ENCODE assay signal across 15 mouse cellular contexts in the genomic region with DNA sequence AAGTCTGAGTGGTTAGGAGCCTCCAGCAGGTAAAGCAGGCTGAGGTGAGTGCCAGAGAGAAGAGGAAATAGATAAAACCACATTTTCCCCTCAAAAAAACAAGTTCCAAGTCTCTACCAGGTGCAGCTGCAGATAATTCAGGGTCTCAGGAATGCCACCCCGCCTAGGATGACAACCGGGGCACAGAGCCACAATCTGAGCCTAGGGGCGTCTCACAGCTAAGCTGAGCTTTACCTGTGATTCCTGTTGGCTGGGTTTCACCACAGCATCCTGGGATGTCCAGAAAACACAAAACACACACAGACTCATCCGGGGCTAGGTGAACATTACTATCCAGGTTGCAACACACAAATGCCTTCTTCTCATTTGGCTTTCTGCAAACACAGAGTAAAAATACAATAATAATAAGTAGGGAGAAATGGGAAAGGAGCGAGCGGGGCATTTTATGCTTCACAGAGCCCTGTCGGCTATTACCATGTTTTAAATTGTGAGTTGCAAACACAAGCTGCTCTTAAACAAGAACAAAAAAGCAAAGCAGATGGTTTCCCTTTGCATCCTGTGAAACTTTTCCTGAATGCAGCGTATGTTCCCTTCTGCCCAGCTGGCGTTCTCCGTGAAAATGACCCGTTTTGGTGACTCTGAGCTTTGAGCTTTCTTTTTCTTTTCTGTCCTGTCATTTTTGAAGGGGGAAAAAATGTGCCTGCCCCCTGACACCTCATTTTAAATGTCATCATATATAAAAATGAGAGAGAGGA.
DNase-seq lines count a peak whose midpoint lies in the region; ATAC-seq and TF ChIP-seq lines count a peak whose summit lies in the region.
"Had no signal": no experiment of that assay in that cellular context is flagged by ENCODE, and none has a peak within 500 bp of the region (broad histone marks: within the 10 kb centered on the region; RNA-seq: fewer than 3 reads in every experiment).

No protein-coding gene starts in this region.

- H3K4me2 ChIP-seq in hindbrain, embryonic 12.5 days (replicated peaks) = no peak overlapping the region
- no peak overlapping the region for H3K4me2 ChIP-seq in forebrain, postnatal 0 days (ENCODE audit: low read depth)
- H3K4me2 ChIP-seq in kidney, embryonic 15.5 days = no peak overlapping the region
- H3K4me2 ChIP-seq: embryonic facial prominence, embryonic 12.5 days; limb, embryonic 15.5 days; lung, embryonic 15.5 days had no signal

- no peak overlapping the region for H3K4me3 ChIP-seq in hindbrain, embryonic 12.5 days
- no peak overlapping the region for H3K4me3 ChIP-seq in hindbrain, embryonic 10.5 days
- H3K4me3 ChIP-seq in forebrain, postnatal 0 days (ENCODE audit: low read depth, low read length) = no peak overlapping the region
- no peak overlapping the region for H3K4me3 ChIP-seq in kidney, embryonic 15.5 days (replicated peaks)
- H3K4me3 ChIP-seq: embryonic facial prominence, embryonic 12.5 days; limb, embryonic 15.5 days; lung, embryonic 15.5 days had no signal

- H3K9ac ChIP-seq in hindbrain, embryonic 12.5 days = no peak overlapping the region
- H3K9ac ChIP-seq in forebrain, postnatal 0 days = no peak overlapping the region
- no peak overlapping the region for H3K9ac ChIP-seq in kidney, embryonic 15.5 days
- H3K9ac ChIP-seq: embryonic facial prominence, embryonic 12.5 days; limb, embryonic 15.5 days; lung, embryonic 15.5 days had no signal

- ATAC-seq in hindbrain, embryonic 12.5 days (ENCODE audit: low FRiP score) = no peak
- peak; percentile 62 for ATAC-seq in forebrain, postnatal 0 days
- ATAC-seq in granulocyte monocyte progenitor cell, adult 5-6 weeks (replicated peaks; ENCODE audit: poor library complexity, severe bottlenecking) = no peak
- ATAC-seq in kidney, embryonic 15.5 days (replicated peaks; ENCODE audit: low FRiP score) = no peak
- ATAC-seq: intestine, postnatal 0 days had no signal

- H3K4me1 ChIP-seq in hindbrain, embryonic 12.5 days = 0 out of 2 replicates have a peak, but pooled peaks cover 2% of the 10 kb centered on the region
- no peaks in the 10 kb centered on the region for H3K4me1 ChIP-seq in hindbrain, embryonic 10.5 days (replicated peaks)
- peaks cover 4% of the 10 kb centered on the region for H3K4me1 ChIP-seq in forebrain, postnatal 0 days (ENCODE audit: insufficient read depth)
- H3K4me1 ChIP-seq in kidney, embryonic 15.5 days = no peaks in the 10 kb centered on the region
- H3K4me1 ChIP-seq: limb, embryonic 15.5 days; lung, embryonic 15.5 days had no signal

- H3K27ac ChIP-seq in hindbrain, embryonic 12.5 days = 0 out of 2 replicates have a peak overlapping the region, but pooled peaks have one; percentile 24
- H3K27ac ChIP-seq in hindbrain, embryonic 10.5 days = no peak overlapping the region
- H3K27ac ChIP-seq in forebrain, postnatal 0 days (ENCODE audit: low read depth, low read length) = no peak overlapping the region
- H3K27ac ChIP-seq in kidney, embryonic 15.5 days = no peak overlapping the region
- H3K27ac ChIP-seq: embryonic facial prominence, embryonic 12.5 days; limb, embryonic 15.5 days; lung, embryonic 15.5 days had no signal

- H3K36me3 ChIP-seq in hindbrain, embryonic 12.5 days = no peaks in the 10 kb centered on the region
- H3K36me3 ChIP-seq in hindbrain, embryonic 10.5 days = no peaks in the 10 kb centered on the region
- no peaks in the 10 kb centered on the region for H3K36me3 ChIP-seq in forebrain, postnatal 0 days (ENCODE audit: insufficient read depth)
- H3K36me3 ChIP-seq in kidney, embryonic 15.5 days = no peaks in the 10 kb centered on the region
- H3K36me3 ChIP-seq: embryonic facial prominence, embryonic 12.5 days; limb, embryonic 15.5 days; lung, embryonic 15.5 days had no signal

- WGBS in hindbrain, embryonic 12.5 days = 66% methylated on average over 11 of the region's 11 CpGs
- WGBS in hindbrain, embryonic 10.5 days = 77% methylated on average over 11 of the region's 11 CpGs
- 28% methylated on average over 11 of the region's 11 CpGs for WGBS in forebrain, postnatal 0 days
- 84% methylated on average over 11 of the region's 11 CpGs for WGBS in kidney, embryonic 15.5 days

- DNase-seq in hindbrain, embryonic 10.5 days (ENCODE audit: low spot score) = no peak
- DNase-seq in forebrain, postnatal 0 days = peak; percentile 81
- DNase-seq in left cerebral cortex, adult 18-20 months (ENCODE audit: low spot score in 2 of 2) = peak; percentile 29 to 35
- DNase-seq in right cerebral cortex, postnatal 36 days (ENCODE audit: low spot score in 2 of 2) = peak; percentile 16 to 20
- DNase-seq: cerebellum, adult 9-10 months; heart, postnatal 4 days; kidney, postnatal 4 days; thymus, adult 2 months had no signal

- H3K27me3 ChIP-seq in hindbrain, embryonic 12.5 days = no peaks in the 10 kb centered on the region
- H3K27me3 ChIP-seq in hindbrain, embryonic 10.5 days (ENCODE audit: insufficient read depth, poor library complexity, severe bottlenecking) = no peaks in the 10 kb centered on the region
- no peaks in the 10 kb centered on the region for H3K27me3 ChIP-seq in forebrain, postnatal 0 days (ENCODE audit: insufficient read depth, low read length)
- no peaks in the 10 kb centered on the region for H3K27me3 ChIP-seq in kidney, embryonic 15.5 days
- H3K27me3 ChIP-seq: embryonic facial prominence, embryonic 12.5 days; limb, embryonic 15.5 days; lung, embryonic 15.5 days had no signal

- no peaks in the 10 kb centered on the region for H3K9me3 ChIP-seq in hindbrain, embryonic 12.5 days (replicated peaks)
- H3K9me3 ChIP-seq in hindbrain, embryonic 10.5 days = no peaks in the 10 kb centered on the region
- no peaks in the 10 kb centered on the region for H3K9me3 ChIP-seq in forebrain, postnatal 0 days (ENCODE audit: low read length)
- no peaks in the 10 kb centered on the region for H3K9me3 ChIP-seq in kidney, embryonic 15.5 days (replicated peaks)
- H3K9me3 ChIP-seq: embryonic facial prominence, embryonic 12.5 days; limb, embryonic 15.5 days; lung, embryonic 15.5 days had no signal

- TF ChIP-seq CTCF in forebrain, postnatal 0 days (IDR thresholded peaks at IDR 0.05; ENCODE audit: low read depth) = no peak
